ENCODE assay signal across 21 mouse cellular contexts in the genomic region with DNA sequence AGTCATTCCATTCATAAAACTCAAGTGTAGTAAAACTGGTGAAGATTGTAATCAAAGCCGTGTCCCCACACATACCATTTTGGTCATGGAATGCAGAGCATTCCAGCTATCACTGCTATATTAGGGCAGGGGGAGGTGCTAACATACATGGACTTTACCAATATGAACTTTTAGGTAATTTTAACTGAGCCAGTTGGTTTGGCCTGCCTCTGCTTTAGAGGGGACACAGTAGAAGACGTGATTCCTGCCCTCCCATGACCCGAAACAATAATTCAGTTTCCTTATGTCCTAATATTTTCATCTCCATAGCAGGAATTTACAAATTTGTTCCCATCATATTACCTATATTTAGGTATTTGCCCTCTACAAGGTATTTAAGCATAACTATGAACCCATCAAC. TPM values are rescaled to one million over a fixed set of nuclear protein-coding genes. Genes with fewer than 3 reads are reported as not detected.
A peak's percentile ranks its signal among the peaks of the same experiment; 100 is the strongest.
DNase-seq lines count a peak whose midpoint lies in the region; ATAC-seq and TF ChIP-seq lines count a peak whose summit lies in the region.
"Had no signal": no experiment of that assay in that cellular context is flagged by ENCODE, and none has a peak within 500 bp of the region (broad histone marks: within the 10 kb centered on the region; RNA-seq: fewer than 3 reads in every experiment).

No protein-coding gene starts in this region.

- 86% methylated on average over 3 of the region's 3 CpGs for WGBS in midbrain, embryonic 11.5 days
- WGBS in midbrain, embryonic 10.5 days: 89% methylated on average over 3 of the region's 3 CpGs
- 53% methylated on average over 3 of the region's 3 CpGs for WGBS in liver, embryonic 13.5 days (ENCODE audit: insufficient replicate concordance)
- 86% methylated on average over 3 of the region's 3 CpGs for WGBS in forebrain, embryonic 14.5 days

- intact Hi-C loops in gastrocnemius, adult 2 months (cut with DNase I): no loop called here

- no peaks in the 10 kb centered on the region for H3K36me3 ChIP-seq in midbrain, embryonic 11.5 days (ENCODE audit: control insufficient read depth, insufficient read depth, low read length)
- H3K36me3 ChIP-seq in midbrain, embryonic 10.5 days: no peaks in the 10 kb centered on the region
- H3K36me3 ChIP-seq in liver, embryonic 13.5 days: peaks cover 12% of the 10 kb centered on the region
- H3K36me3 ChIP-seq in megakaryocyte, embryonic 14.5 days (replicated peaks; ENCODE audit: low read length): peaks cover 45% of the 10 kb centered on the region
- H3K36me3 ChIP-seq in forebrain, embryonic 14.5 days (ENCODE audit: control insufficient read depth, insufficient read depth, low read length): no peaks in the 10 kb centered on the region
- H3K36me3 ChIP-seq: forebrain, embryonic 12.5 days; heart, embryonic 13.5 days; hindbrain, embryonic 15.5 days; intestine, embryonic 15.5 days; limb, embryonic 15.5 days; midbrain, embryonic 13.5 days; neural tube, embryonic 12.5 days had no signal

- H3K4me2 ChIP-seq in midbrain, embryonic 11.5 days: no peak overlapping the region
- H3K4me2 ChIP-seq in liver, embryonic 13.5 days: peak overlapping the region; percentile 35
- no peak overlapping the region for H3K4me2 ChIP-seq in forebrain, embryonic 14.5 days (ENCODE audit: low read length)
- H3K4me2 ChIP-seq: forebrain, embryonic 12.5 days; hindbrain, embryonic 15.5 days; limb, embryonic 15.5 days; midbrain, embryonic 13.5 days; neural tube, embryonic 12.5 days had no signal

- no peak for TF ChIP-seq CTCF in gastrocnemius, adult 2 months (IDR thresholded peaks at IDR 0.05)

- no peak overlapping the region for H3K9ac ChIP-seq in midbrain, embryonic 11.5 days (ENCODE audit: low read length)
- H3K9ac ChIP-seq in liver, embryonic 13.5 days: no peak overlapping the region
- H3K9ac ChIP-seq in forebrain, embryonic 14.5 days (ENCODE audit: low read length): no peak overlapping the region
- H3K9ac ChIP-seq: forebrain, embryonic 12.5 days; heart, embryonic 13.5 days; hindbrain, embryonic 15.5 days; intestine, embryonic 15.5 days; limb, embryonic 15.5 days; midbrain, embryonic 13.5 days; neural tube, embryonic 12.5 days had no signal

- H3K27ac ChIP-seq in gastrocnemius, adult 2 months: no peak overlapping the region
- H3K27ac ChIP-seq in midbrain, embryonic 11.5 days (ENCODE audit: low read depth, low read length): no peak overlapping the region
- no peak overlapping the region for H3K27ac ChIP-seq in midbrain, embryonic 10.5 days (replicated peaks)
- H3K27ac ChIP-seq in liver, embryonic 13.5 days: 0 out of 2 replicates have a peak overlapping the region, but pooled peaks have one; percentile 43
- H3K27ac ChIP-seq in forebrain, embryonic 14.5 days (ENCODE audit: low read depth, low read length): no peak overlapping the region
- H3K27ac ChIP-seq: forebrain, embryonic 12.5 days; heart, embryonic 13.5 days; hindbrain, embryonic 15.5 days; intestine, embryonic 15.5 days; limb, embryonic 15.5 days; midbrain, embryonic 13.5 days; neural tube, embryonic 12.5 days had no signal

- DNase-seq in gastrocnemius, adult 2 months: no peak
- no peak for DNase-seq in gastrocnemius, postnatal 25 days
- DNase-seq in midbrain, embryonic 11.5 days (ENCODE audit: low spot score, missing footprints): peak; percentile 62
- DNase-seq in midbrain, embryonic 10.5 days (ENCODE audit: low spot score): no peak
- DNase-seq in liver, embryonic 13.5 days: no peak
- no peak for DNase-seq in forebrain, embryonic 14.5 days (ENCODE audit: low spot score)
- DNase-seq: adrenal gland, postnatal 36 days; cerebellum, adult 8-10 months; heart, postnatal 36 days; kidney, postnatal 4 days; lung, postnatal 14 days; right cerebral cortex, postnatal 4 days had no signal

- no peaks in the 10 kb centered on the region; the same call in 1 of the 2 replicates for H3K4me1 ChIP-seq in midbrain, embryonic 11.5 days (ENCODE audit: control insufficient read depth, insufficient read depth, low read length)
- H3K4me1 ChIP-seq in midbrain, embryonic 10.5 days: peaks cover 21% of the 10 kb centered on the region
- H3K4me1 ChIP-seq in liver, embryonic 13.5 days (replicated peaks): peaks cover 28% of the 10 kb centered on the region
- peaks cover 70% of the 10 kb centered on the region for H3K4me1 ChIP-seq in megakaryocyte, embryonic 14.5 days
- peaks cover 5% of the 10 kb centered on the region for H3K4me1 ChIP-seq in forebrain, embryonic 14.5 days (ENCODE audit: control insufficient read depth, insufficient read depth, low read length)
- H3K4me1 ChIP-seq: intestine, embryonic 15.5 days; limb, embryonic 15.5 days had no signal

- peak overlapping the region; percentile 30 for H3K4me3 ChIP-seq in gastrocnemius, adult 2 months
- H3K4me3 ChIP-seq in midbrain, embryonic 11.5 days (ENCODE audit: low read depth, low read length): no peak overlapping the region
- H3K4me3 ChIP-seq in midbrain, embryonic 10.5 days: no peak overlapping the region
- H3K4me3 ChIP-seq in liver, embryonic 13.5 days (replicated peaks): 0 out of 2 replicates have a peak overlapping the region, but pooled peaks have one; percentile 16
- H3K4me3 ChIP-seq in megakaryocyte, embryonic 14.5 days (replicated peaks): peak overlapping the region; percentile 92
- H3K4me3 ChIP-seq in forebrain, embryonic 14.5 days (ENCODE audit: low read depth, low read length): no peak overlapping the region
- H3K4me3 ChIP-seq: forebrain, embryonic 12.5 days; hindbrain, embryonic 15.5 days; intestine, embryonic 15.5 days; limb, embryonic 15.5 days; midbrain, embryonic 13.5 days; neural tube, embryonic 12.5 days had no signal

- no peaks in the 10 kb centered on the region for H3K9me3 ChIP-seq in midbrain, embryonic 11.5 days (ENCODE audit: control insufficient read depth, low read length)
- no peaks in the 10 kb centered on the region for H3K9me3 ChIP-seq in midbrain, embryonic 10.5 days (replicated peaks)
- no peaks in the 10 kb centered on the region for H3K9me3 ChIP-seq in liver, embryonic 13.5 days (replicated peaks)
- H3K9me3 ChIP-seq in megakaryocyte, embryonic 14.5 days: 0 out of 2 replicates have a peak, but pooled peaks cover 5% of the 10 kb centered on the region
- no peaks in the 10 kb centered on the region for H3K9me3 ChIP-seq in forebrain, embryonic 14.5 days (replicated peaks; ENCODE audit: control insufficient read depth, low read length)
- H3K9me3 ChIP-seq: forebrain, embryonic 12.5 days; heart, embryonic 13.5 days; hindbrain, embryonic 15.5 days; intestine, embryonic 15.5 days; limb, embryonic 15.5 days; midbrain, embryonic 13.5 days; neural tube, embryonic 12.5 days had no signal

- no peaks in the 10 kb centered on the region for H3K27me3 ChIP-seq in midbrain, embryonic 11.5 days (ENCODE audit: control insufficient read depth, insufficient read depth, low read length)
- no peaks in the 10 kb centered on the region for H3K27me3 ChIP-seq in midbrain, embryonic 10.5 days (ENCODE audit: low read depth, poor library complexity, severe bottlenecking)
- H3K27me3 ChIP-seq in liver, embryonic 13.5 days: no peaks in the 10 kb centered on the region
- H3K27me3 ChIP-seq in megakaryocyte, embryonic 14.5 days (replicated peaks): no peaks in the 10 kb centered on the region
- no peaks in the 10 kb centered on the region for H3K27me3 ChIP-seq in forebrain, embryonic 14.5 days (replicated peaks; ENCODE audit: control insufficient read depth, insufficient read depth, low read length)
- H3K27me3 ChIP-seq: forebrain, embryonic 12.5 days; heart, embryonic 13.5 days; hindbrain, embryonic 15.5 days; intestine, embryonic 15.5 days; limb, embryonic 15.5 days; midbrain, embryonic 13.5 days; neural tube, embryonic 12.5 days had no signal

- ATAC-seq in midbrain, embryonic 11.5 days (ENCODE audit: low FRiP score): no peak
- ATAC-seq in liver, embryonic 13.5 days (ENCODE audit: low read depth): no peak
- ATAC-seq in forebrain, embryonic 14.5 days: no peak
- ATAC-seq in frontal cortex, adult (ENCODE audit: low TSS enrichment): no peak
- ATAC-seq: intestine, embryonic 15.5 days; midbrain, embryonic 13.5 days had no signal

RNA-seq across cellular contexts. Expression of a gene that starts 1.3 kb away (rescaled TPM):
- under 1 TPM; 0.45 to 0.48 TPM for total RNA-seq in gastrocnemius, adult 2 months (2021)
- total RNA-seq in gastrocnemius, postnatal 25 days (2021): 1 to 10 TPM in 1 of 2 experiments, under 1 TPM in 1; 0.69 to 1.2 TPM
- 1.3 TPM in 2 replicates for polyA plus RNA-seq in midbrain, embryonic 11.5 days (2014; fragmentation: Nextera tagmentation; extraction: Ambion mirVana)
- 0.75 and 1.5 TPM in 2 replicates for polyA plus RNA-seq in midbrain, embryonic 10.5 days (2016; fragmentation: Nextera tagmentation; extraction: Ambion mirVana)
- 3.2 and 3.7 TPM in 2 replicates for polyA plus RNA-seq in liver, embryonic 13.5 days (2015; fragmentation: Nextera tagmentation; extraction: Ambion mirVana)
- 0.79 and 1.9 TPM in 2 replicates for polyA plus RNA-seq in megakaryocyte, embryonic 14.5 days (2012; ENCODE audit: insufficient read depth, low replicate concordance)
- 1.3 and 1.4 TPM in 2 replicates for polyA plus RNA-seq in forebrain, embryonic 14.5 days (2014; fragmentation: Nextera tagmentation; extraction: Ambion mirVana)

Comparison
In these comparisons a context has a peak if more than half of its experiments do, and no peak if none do; other contexts are left out.
1. H3K4me3 ChIP-seq: peak in gastrocnemius, adult 2 months (single experiment), liver, embryonic 13.5 days (single experiment) and megakaryocyte, embryonic 14.5 days (single experiment); none in midbrain, embryonic 11.5 days (single experiment), midbrain, embryonic 10.5 days (single experiment) and forebrain, embryonic 14.5 days (single experiment).